In the genomic region with DNA sequence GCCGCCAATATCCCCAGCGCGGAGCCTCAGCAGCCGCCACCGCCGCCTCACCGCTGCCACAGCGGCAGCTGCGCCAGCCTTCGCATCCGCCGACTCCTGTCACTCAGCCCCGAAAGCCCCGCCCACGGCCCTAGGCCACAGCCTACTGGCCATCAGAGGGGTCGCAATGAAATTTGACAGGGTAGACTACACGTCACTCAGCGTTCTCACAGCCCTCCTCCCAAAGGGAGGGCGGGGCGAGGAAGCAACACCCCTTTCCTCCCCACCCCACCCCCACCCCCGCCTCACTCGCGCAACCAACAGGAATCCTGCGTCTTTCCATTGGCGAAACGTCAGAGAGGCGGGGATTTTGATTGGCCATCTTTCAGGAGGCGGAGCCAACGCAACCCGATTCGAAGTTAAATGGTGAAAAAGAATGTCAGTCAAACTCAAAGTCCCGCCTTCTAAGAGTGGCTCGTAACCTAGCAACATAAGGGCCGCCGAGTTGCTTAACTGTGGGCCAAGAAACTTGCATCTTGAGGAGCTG, we compare ENCODE assay signal across 8 mouse cellular contexts. TPM values are rescaled to one million over a fixed set of nuclear protein-coding genes. Genes with fewer than 3 reads are reported as not detected.
DNase-seq lines count a peak whose midpoint lies in the region; ATAC-seq and TF ChIP-seq lines count a peak whose summit lies in the region.

Tpcn1 (minus strand) TSS at position 105 of the 526 bp plus-strand sequence.
Iqcd (plus strand) TSS at position 448 of the 526 bp plus-strand sequence.

- ATAC-seq in embryonic facial prominence, embryonic 13.5 days (ENCODE audit: insufficient number of reproducible peaks, insufficient read depth, low FRiP score, low TSS enrichment, low read depth) = peak; percentile 92
- ATAC-seq in limb, embryonic 14.5 days (ENCODE audit: low FRiP score, low read depth) = peak; percentile 99
- ATAC-seq in midbrain, postnatal 0 days (ENCODE audit: low FRiP score) = peak; percentile 98

- no peaks in the 10 kb centered on the region for H3K27me3 ChIP-seq in embryonic facial prominence, embryonic 13.5 days
- H3K27me3 ChIP-seq in limb, embryonic 14.5 days (ENCODE audit: control insufficient read depth, insufficient read depth, low read length) = no peaks in the 10 kb centered on the region
- no peaks in the 10 kb centered on the region for H3K27me3 ChIP-seq in midbrain, postnatal 0 days (ENCODE audit: insufficient read depth, low read length)

- TF ChIP-seq CTCF in midbrain, postnatal 0 days (IDR thresholded peaks at IDR 0.05) = peak; percentile 51

- peaks cover 12% of the 10 kb centered on the region for H3K36me3 ChIP-seq in embryonic facial prominence, embryonic 13.5 days
- peaks cover 15% of the 10 kb centered on the region for H3K36me3 ChIP-seq in limb, embryonic 14.5 days (ENCODE audit: control insufficient read depth, insufficient read depth, low read length)
- peaks cover 9% of the 10 kb centered on the region; the same call in 1 of the 2 replicates for H3K36me3 ChIP-seq in midbrain, postnatal 0 days (ENCODE audit: insufficient read depth, low read length)

- WGBS in embryonic facial prominence, embryonic 13.5 days = 0% methylated on average over 35 of the region's 35 CpGs
- 1% methylated on average over 25 of the region's 35 CpGs for WGBS in limb, embryonic 14.5 days
- WGBS in midbrain, postnatal 0 days = under 1% methylated on average over 35 of the region's 35 CpGs

- H3K9me3 ChIP-seq in embryonic facial prominence, embryonic 13.5 days = no peaks in the 10 kb centered on the region
- H3K9me3 ChIP-seq in limb, embryonic 14.5 days (ENCODE audit: control insufficient read depth, low read length) = no peaks in the 10 kb centered on the region
- H3K9me3 ChIP-seq in midbrain, postnatal 0 days (ENCODE audit: low read length) = no peaks in the 10 kb centered on the region

- peak; percentile 95 for DNase-seq in 3134 (ENCODE audit: extremely low read depth, insufficient read length, low spot score)
- peak; percentile 99 to 100 for DNase-seq in adrenal gland, postnatal 36 days
- peak; percentile 99 for DNase-seq in heart, adult 8-10 months (ENCODE audit: low spot score)
- DNase-seq in kidney, adult 9 months = peak; percentile 100
- peak; percentile 100 for DNase-seq in limb, embryonic 14.5 days (ENCODE audit: low spot score)
- DNase-seq in midbrain, postnatal 0 days (ENCODE audit: low spot score) = peak; percentile 100
- DNase-seq in spleen, postnatal 14 days (ENCODE audit: low spot score in 2 of 2) = peak; percentile 98 to 99

- TF ChIP-seq POLR2A in limb, embryonic 14.5 days (IDR thresholded peaks at IDR 0.05; ENCODE audit: borderline replicate concordance, extremely low read depth, insufficient read depth, insufficient read length) = no peak; the same call in 1 of the 2 replicates

- H3K4me2 ChIP-seq in embryonic facial prominence, embryonic 13.5 days = peak within 1 kb of the TSS; percentile 98
- peak within 1 kb of the TSS; percentile 86 for H3K4me2 ChIP-seq in limb, embryonic 14.5 days (replicated peaks; ENCODE audit: low read depth, low read length, severe bottlenecking)
- H3K4me2 ChIP-seq in midbrain, postnatal 0 days (ENCODE audit: low read depth, low read length, poor library complexity, severe bottlenecking) = peak within 1 kb of the TSS; percentile 99

- peaks cover 33% of the 10 kb centered on the region for H3K4me1 ChIP-seq in embryonic facial prominence, embryonic 13.5 days
- H3K4me1 ChIP-seq in limb, embryonic 14.5 days (ENCODE audit: control insufficient read depth, insufficient read depth, low read length) = peaks cover 16% of the 10 kb centered on the region
- no peaks in the 10 kb centered on the region for H3K4me1 ChIP-seq in midbrain, postnatal 0 days (ENCODE audit: insufficient read depth, low read length)

- peak within 1 kb of the TSS; percentile 88 for H3K9ac ChIP-seq in embryonic facial prominence, embryonic 13.5 days
- H3K9ac ChIP-seq in limb, embryonic 14.5 days (ENCODE audit: low read depth, low read length, severe bottlenecking) = peak within 1 kb of the TSS; percentile 80
- H3K9ac ChIP-seq in midbrain, postnatal 0 days (replicated peaks; ENCODE audit: low read length, poor library complexity, severe bottlenecking) = peak within 1 kb of the TSS; percentile 77

- peak within 1 kb of the TSS; percentile 73 for H3K27ac ChIP-seq in embryonic facial prominence, embryonic 13.5 days
- H3K27ac ChIP-seq in limb, embryonic 14.5 days (replicated peaks; ENCODE audit: low read depth, low read length) = 0 out of 2 replicates have a peak within 1 kb of the TSS, but pooled peaks have one; percentile 33
- peak within 1 kb of the TSS; percentile 55 for H3K27ac ChIP-seq in midbrain, postnatal 0 days (ENCODE audit: low read depth, low read length)

- H3K4me3 ChIP-seq in embryonic facial prominence, embryonic 13.5 days = peak within 1 kb of the TSS; percentile 84
- peak within 1 kb of the TSS; percentile 87 for H3K4me3 ChIP-seq in limb, embryonic 14.5 days (replicated peaks; ENCODE audit: low read length)
- H3K4me3 ChIP-seq in midbrain, postnatal 0 days (ENCODE audit: low read depth, low read length) = peak within 1 kb of the TSS; percentile 75

RNA-seq across cellular contexts. Expression of gene Tpcn1, which starts in this region (rescaled TPM):
- total RNA-seq in adrenal gland, postnatal 36 days (2021) = 10 to 100 TPM; 34.1 to 36.9 TPM
- polyA plus RNA-seq in embryonic facial prominence, embryonic 13.5 days (2015; fragmentation: Nextera tagmentation; extraction: Ambion mirVana) = 21.0 and 22.3 TPM in 2 replicates
- 10 to 100 TPM; 34.8 to 36.7 (median 36.3) TPM for total RNA-seq in heart, adult 8-10 months (2022)
- polyA plus RNA-seq in limb, embryonic 14.5 days (2012; rRNA removed) = 47.1 and 64.9 TPM in 2 replicates
- polyA plus RNA-seq in limb, embryonic 14.5 days (2014; fragmentation: Nextera tagmentation; extraction: Ambion mirVana) = 24.3 and 25.2 TPM in 2 replicates
- 11.6 and 25.3 TPM in 2 replicates for total RNA-seq in midbrain, postnatal 0 days (2014; rRNA removed)
- polyA plus RNA-seq in midbrain, postnatal 0 days (2015; fragmentation: Nextera tagmentation; extraction: Ambion mirVana) = 9.3 and 9.4 TPM in 2 replicates

RNA-seq across cellular contexts. Expression of gene Iqcd, which starts in this region (rescaled TPM):
- under 1 TPM; 0.36 to 0.40 TPM for total RNA-seq in adrenal gland, postnatal 36 days (2021)
- polyA plus RNA-seq in embryonic facial prominence, embryonic 13.5 days (2015; fragmentation: Nextera tagmentation; extraction: Ambion mirVana) = 0.60 and 0.80 TPM in 2 replicates
- total RNA-seq in heart, adult 8-10 months (2022) = under 1 TPM in 2 of 4 experiments, not detected in 2; 0.14 to 0.22 TPM
- polyA plus RNA-seq in limb, embryonic 14.5 days (2012; rRNA removed) = 0.90 and 1.4 TPM in 2 replicates
- 0.12 and 0.43 TPM in 2 replicates for polyA plus RNA-seq in limb, embryonic 14.5 days (2014; fragmentation: Nextera tagmentation; extraction: Ambion mirVana)
- 0.94 and 1.3 TPM in 2 replicates for total RNA-seq in midbrain, postnatal 0 days (2014; rRNA removed)
- polyA plus RNA-seq in midbrain, postnatal 0 days (2015; fragmentation: Nextera tagmentation; extraction: Ambion mirVana) = 0.86 and 1.5 TPM in 2 replicates

Comparison
In these comparisons a context has a peak if more than half of its experiments do, and no peak if none do; other contexts are left out.
1. Peak in every context shown above with its lines: DNase-seq, ATAC-seq, H3K4me3 ChIP-seq and H3K27ac ChIP-seq.